Mouse (Mus musculus): ENCODE measurements around the gene Pde4b. TPM values are rescaled to one million over a fixed set of nuclear protein-coding genes. Genes with fewer than 3 reads are reported as not detected.

Pde4b gene
- polyA plus RNA-seq, 1 experiment from 2014 or later = 44.5 TPM

DNA sequence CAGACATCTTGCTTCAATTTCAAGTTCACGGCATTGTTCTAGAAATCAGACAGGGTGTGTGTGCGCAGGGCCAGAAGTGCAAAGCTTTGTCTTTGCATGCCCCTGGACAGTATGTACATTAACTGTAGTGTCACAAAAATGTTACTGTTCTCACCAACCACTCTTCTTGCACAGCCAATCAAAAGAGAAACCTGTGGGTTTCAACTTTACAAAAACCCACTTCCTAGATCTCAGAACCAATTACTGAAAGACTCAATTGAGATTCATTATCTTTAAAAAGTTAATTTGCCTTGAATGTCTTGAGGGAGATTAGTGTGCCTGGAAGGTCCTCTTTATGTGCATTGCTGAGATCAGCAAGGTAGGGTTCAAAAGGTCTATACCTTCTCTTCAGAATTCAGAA, 431.0 kb downstream of the Pde4b start:
- 81% methylated on average over 2 of the region's 2 CpGs for WGBS
- Histone ChIP-seq H3K27ac (ENCODE audit: low read length) (no peak overlapping the region), H3K4me1 (ENCODE audit: insufficient read depth, low read depth, low read length) (no peaks in the 10 kb centered on the region; the same call in 1 of the 2 replicates), H3K27me3 (replicated peaks; ENCODE audit: insufficient read depth, low read length) (no peaks in the 10 kb centered on the region), H3K4me3 (ENCODE audit: low read depth, low read length) (no peak overlapping the region), H3K4me2 (replicated peaks; ENCODE audit: low read depth, low read length) (no peak overlapping the region), H3K9me3 (ENCODE audit: low read length) (no peaks in the 10 kb centered on the region), H3K9ac (replicated peaks; ENCODE audit: low read depth) (no peak overlapping the region), H3K36me3 (ENCODE audit: insufficient read depth, low read length) (no peaks in the 10 kb centered on the region)
- TF ChIP-seq EP300 (IDR thresholded peaks at IDR 0.05) = no peak
- no peak for TF ChIP-seq CTCF (IDR thresholded peaks at IDR 0.05)
- ATAC-seq = no peak
- DNase-seq (ENCODE audit: low spot score) = no peak

DNA sequence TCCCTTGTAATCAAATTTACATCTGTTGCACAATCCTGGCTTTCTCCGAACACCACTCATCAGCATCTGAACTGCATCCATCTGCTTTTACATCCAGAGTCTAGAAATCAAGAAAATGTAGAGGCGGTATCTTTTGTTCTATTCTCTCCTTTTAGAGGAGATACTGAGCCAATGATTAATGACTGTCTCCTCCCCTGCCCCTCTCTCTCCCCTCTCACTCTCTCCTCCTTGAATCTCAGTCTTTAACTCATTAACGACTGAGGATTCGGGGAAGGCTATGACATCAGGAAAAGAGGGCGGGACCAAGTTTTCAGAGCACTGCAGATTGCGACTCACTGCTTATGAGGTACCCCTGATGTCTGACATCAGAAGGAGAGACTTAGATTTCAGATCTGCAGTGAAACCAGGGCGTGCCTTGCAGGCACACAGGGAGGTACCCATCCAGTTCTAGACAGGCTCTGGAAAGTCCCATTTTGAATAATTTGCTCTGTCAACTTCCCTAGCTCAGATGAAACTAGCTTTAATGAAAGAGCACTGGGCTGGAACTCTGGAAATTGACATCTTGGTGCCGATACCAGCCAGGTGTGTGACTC, 433.4 kb downstream of the Pde4b start:
- TF ChIP-seq EP300 (IDR thresholded peaks at IDR 0.05) (no peak), CTCF (IDR thresholded peaks at IDR 0.05) (no peak)
- ATAC-seq = no peak
- Histone ChIP-seq H3K4me3 (ENCODE audit: low read depth, low read length) (no peak overlapping the region), H3K9me3 (ENCODE audit: low read length) (no peaks in the 10 kb centered on the region), H3K4me2 (replicated peaks; ENCODE audit: low read depth, low read length) (no peak overlapping the region), H3K9ac (replicated peaks; ENCODE audit: low read depth) (no peak overlapping the region), H3K4me1 (ENCODE audit: insufficient read depth, low read depth, low read length) (no peaks in the 10 kb centered on the region; the same call in 1 of the 2 replicates), H3K27me3 (replicated peaks; ENCODE audit: insufficient read depth, low read length) (no peaks in the 10 kb centered on the region), H3K36me3 (ENCODE audit: insufficient read depth, low read length) (no peaks in the 10 kb centered on the region), H3K27ac (ENCODE audit: low read length) (no peak overlapping the region)
- 57% methylated on average over 8 of the region's 8 CpGs for WGBS
- no peak for DNase-seq (ENCODE audit: low spot score)

DNA sequence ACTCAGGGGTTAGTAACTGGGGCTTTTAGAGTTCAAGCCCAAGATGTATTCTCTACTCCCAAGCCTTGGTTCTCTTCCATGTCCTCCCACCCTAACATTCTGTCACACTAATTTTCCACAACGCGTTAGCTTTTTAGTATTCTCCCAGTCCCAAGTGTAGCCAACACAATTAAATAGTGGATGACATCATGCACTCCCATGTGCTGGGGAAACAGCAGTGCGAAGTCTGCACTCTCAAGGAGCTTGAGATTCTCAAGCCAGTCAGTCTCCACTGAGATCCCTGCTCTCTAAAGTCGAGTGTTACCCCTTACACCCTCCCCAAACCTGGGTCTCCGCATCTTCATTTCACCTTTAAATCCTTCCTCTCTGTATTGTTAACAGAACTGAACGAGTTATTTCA, 434.1 kb downstream of the Pde4b start:
- Histone ChIP-seq H3K9ac (replicated peaks; ENCODE audit: low read depth) (no peak overlapping the region), H3K27me3 (replicated peaks; ENCODE audit: insufficient read depth, low read length) (no peaks in the 10 kb centered on the region), H3K4me1 (ENCODE audit: insufficient read depth, low read depth, low read length) (no peaks in the 10 kb centered on the region; the same call in 1 of the 2 replicates), H3K4me2 (replicated peaks; ENCODE audit: low read depth, low read length) (no peak overlapping the region), H3K27ac (ENCODE audit: low read length) (no peak overlapping the region), H3K9me3 (ENCODE audit: low read length) (no peaks in the 10 kb centered on the region), H3K36me3 (ENCODE audit: insufficient read depth, low read length) (no peaks in the 10 kb centered on the region), H3K4me3 (ENCODE audit: low read depth, low read length) (no peak overlapping the region)
- DNase-seq (ENCODE audit: low spot score) (no peak), ATAC-seq (no peak)
- 73% methylated on average over 6 of the region's 6 CpGs for WGBS
- TF ChIP-seq CTCF (IDR thresholded peaks at IDR 0.05) (no peak), EP300 (IDR thresholded peaks at IDR 0.05) (no peak)

DNA sequence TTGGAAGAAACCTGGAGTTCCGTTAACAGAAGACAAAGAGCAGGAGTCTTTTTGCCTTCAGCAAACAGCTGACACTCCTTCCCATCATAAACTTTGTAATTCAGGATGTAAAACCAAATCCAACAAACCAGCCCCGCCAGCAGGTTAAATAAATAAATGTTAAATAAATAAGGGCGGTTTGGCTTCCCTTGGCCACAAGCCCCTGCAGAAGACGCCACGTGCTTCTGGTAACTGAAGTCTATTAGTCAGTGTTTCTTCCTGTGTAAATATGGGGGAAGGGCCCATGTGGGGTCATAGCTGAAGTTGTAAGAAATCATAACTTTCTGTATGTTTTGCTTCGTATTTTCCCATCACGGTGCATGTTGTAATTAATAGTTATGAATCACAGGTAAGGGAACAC, 440.0 kb downstream of the Pde4b start:
- Histone ChIP-seq H3K9ac (replicated peaks; ENCODE audit: low read depth) (no peak overlapping the region), H3K9me3 (ENCODE audit: low read length) (no peaks in the 10 kb centered on the region), H3K4me3 (ENCODE audit: low read depth, low read length) (no peak overlapping the region), H3K4me1 (ENCODE audit: insufficient read depth, low read depth, low read length) (no peaks in the 10 kb centered on the region), H3K4me2 (replicated peaks; ENCODE audit: low read depth, low read length) (no peak overlapping the region), H3K27ac (ENCODE audit: low read length) (no peak overlapping the region), H3K27me3 (replicated peaks; ENCODE audit: insufficient read depth, low read length) (no peaks in the 10 kb centered on the region), H3K36me3 (ENCODE audit: insufficient read depth, low read length) (no peaks in the 10 kb centered on the region)
- DNase-seq (ENCODE audit: low spot score) = no peak
- ATAC-seq = no peak
- WGBS = 34% methylated on average over 7 of the region's 7 CpGs
- TF ChIP-seq EP300 (IDR thresholded peaks at IDR 0.05) (0 out of 2 replicates have a peak, but pooled peaks have one; percentile 3), CTCF (IDR thresholded peaks at IDR 0.05) (no peak)

DNA sequence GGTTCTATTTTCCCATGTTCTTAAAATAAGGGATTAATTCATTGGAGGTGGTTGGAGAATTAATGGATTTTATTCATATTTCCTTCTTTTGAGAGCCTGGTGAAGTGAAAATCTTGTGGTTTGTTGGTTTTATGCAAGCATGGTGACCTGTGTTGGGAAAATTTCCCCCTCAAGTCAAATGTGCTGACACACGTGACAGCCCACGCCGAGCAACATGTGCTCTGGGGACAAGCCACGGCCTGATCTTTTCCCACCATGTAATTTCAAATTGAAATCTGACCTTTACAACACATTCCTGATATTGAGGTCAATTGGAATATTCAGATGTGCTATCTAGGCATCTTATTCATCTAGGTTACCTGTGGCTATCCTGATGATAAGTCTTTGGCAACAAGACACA, 443.5 kb downstream of the Pde4b start:
- WGBS = 87% methylated on average over 4 of the region's 4 CpGs
- Histone ChIP-seq H3K27ac (ENCODE audit: low read length) (no peak overlapping the region), H3K27me3 (replicated peaks; ENCODE audit: insufficient read depth, low read length) (no peaks in the 10 kb centered on the region), H3K9me3 (ENCODE audit: low read length) (no peaks in the 10 kb centered on the region), H3K4me3 (ENCODE audit: low read depth, low read length) (no peak overlapping the region), H3K4me1 (ENCODE audit: insufficient read depth, low read depth, low read length) (no peaks in the 10 kb centered on the region), H3K36me3 (ENCODE audit: insufficient read depth, low read length) (no peaks in the 10 kb centered on the region), H3K9ac (replicated peaks; ENCODE audit: low read depth) (no peak overlapping the region), H3K4me2 (replicated peaks; ENCODE audit: low read depth, low read length) (no peak overlapping the region)
- TF ChIP-seq EP300 (IDR thresholded peaks at IDR 0.05) (no peak), CTCF (IDR thresholded peaks at IDR 0.05) (no peak)
- DNase-seq (ENCODE audit: low spot score) (no peak), ATAC-seq (no peak)

DNA sequence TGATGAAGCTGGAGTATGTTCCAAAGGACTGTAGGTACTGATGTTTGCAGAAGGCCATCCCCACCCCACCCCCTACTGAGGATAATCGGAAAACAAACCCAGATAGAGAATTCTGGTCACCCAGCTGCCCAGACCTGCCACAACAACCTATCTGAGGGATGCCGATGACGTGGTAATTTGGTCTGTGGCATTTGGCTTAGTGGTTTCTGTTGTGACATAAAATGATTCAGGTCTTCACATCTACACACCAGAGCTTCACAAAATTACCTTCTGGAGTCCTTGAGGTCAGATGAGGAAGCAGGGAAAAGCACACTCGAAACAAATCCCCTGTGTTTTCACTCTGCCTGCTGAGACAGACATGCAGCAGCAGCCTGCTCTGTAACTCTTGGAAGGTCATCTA, 444.4 kb downstream of the Pde4b start:
- H3K9me3 ChIP-seq (ENCODE audit: low read length) = no peaks in the 10 kb centered on the region
- no peak for ATAC-seq
- H3K9ac ChIP-seq (replicated peaks; ENCODE audit: low read depth) = no peak overlapping the region
- WGBS = 63% methylated on average over 4 of the region's 4 CpGs
- H3K36me3 ChIP-seq (ENCODE audit: insufficient read depth, low read length) = no peaks in the 10 kb centered on the region
- H3K4me2 ChIP-seq (replicated peaks; ENCODE audit: low read depth, low read length) = no peak overlapping the region
- H3K27me3 ChIP-seq (replicated peaks; ENCODE audit: insufficient read depth, low read length) = no peaks in the 10 kb centered on the region
- no peaks in the 10 kb centered on the region for H3K4me1 ChIP-seq (ENCODE audit: insufficient read depth, low read depth, low read length)
- H3K4me3 ChIP-seq (ENCODE audit: low read depth, low read length) = no peak overlapping the region
- TF ChIP-seq CTCF (IDR thresholded peaks at IDR 0.05) (no peak), EP300 (IDR thresholded peaks at IDR 0.05) (no peak)
- DNase-seq (ENCODE audit: low spot score) = no peak
- H3K27ac ChIP-seq (ENCODE audit: low read length) = no peak overlapping the region

Data from lung, postnatal 0 days (tissue).